Mouse (Mus musculus) gastrocnemius, postnatal 25 days (tissue): ENCODE measurements around the gene Crk. TPM values are rescaled to one million over a fixed set of nuclear protein-coding genes. Genes with fewer than 3 reads are reported as not detected.
"Not testable (repeated sequence)": the region's sequence is repeated elsewhere in the genome, so short reads cannot be mapped to it uniquely, and the experiment has no call there.

Experiments
- DNase-seq: peaks from one replicate; pipeline ENCODE4 v3.0.0; 2022
- total RNA-seq, 2 experiments: library from RNA; stranded (reverse); gene quantifications; 1 replicate in 1 of 2; 2 replicates in 1 of 2; pipeline ENCODE4 v1.2.3; 2021

The Crk gene
- total RNA-seq, 2 experiments from 2014 or later: 39.7 to 44.7 TPM

- DNase-seq: peak; percentile 59
Measured at GRCm38 (mm10) chr11:75684956-75685355, 5.9 kb downstream of the Crk start.

- DNase-seq: no peak
Measured at GRCm38 (mm10) chr11:75687343-75687993, 8.4 kb downstream of the Crk start.

- no peak for DNase-seq
Measured at GRCm38 (mm10) chr11:75688132-75688531, 9.1 kb downstream of the Crk start.

- DNase-seq: no peak
Measured at GRCm38 (mm10) chr11:75689977-75690376, 10.9 kb downstream of the Crk start.

DNA sequence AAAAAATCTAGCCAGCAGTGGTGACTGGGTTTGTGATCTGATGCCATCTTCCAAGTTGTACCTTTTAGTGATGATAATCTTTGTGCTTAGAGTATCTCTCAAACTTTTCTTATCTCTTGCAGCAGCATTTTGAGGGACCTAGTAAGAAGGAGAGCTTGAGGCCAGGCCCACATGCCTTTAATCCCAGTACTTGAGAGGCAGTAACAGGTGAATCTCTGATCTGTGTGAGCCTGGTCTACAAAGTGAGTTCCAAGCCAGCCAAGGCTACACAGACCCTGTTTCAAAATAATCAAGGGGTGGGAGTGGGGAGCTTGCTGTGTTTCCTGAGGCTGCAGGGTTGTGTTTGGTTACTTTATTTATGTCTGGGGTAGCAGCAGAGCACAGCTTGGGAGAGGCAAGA lies 12.0 kb downstream of the Crk start:
- no peak for DNase-seq

DNA sequence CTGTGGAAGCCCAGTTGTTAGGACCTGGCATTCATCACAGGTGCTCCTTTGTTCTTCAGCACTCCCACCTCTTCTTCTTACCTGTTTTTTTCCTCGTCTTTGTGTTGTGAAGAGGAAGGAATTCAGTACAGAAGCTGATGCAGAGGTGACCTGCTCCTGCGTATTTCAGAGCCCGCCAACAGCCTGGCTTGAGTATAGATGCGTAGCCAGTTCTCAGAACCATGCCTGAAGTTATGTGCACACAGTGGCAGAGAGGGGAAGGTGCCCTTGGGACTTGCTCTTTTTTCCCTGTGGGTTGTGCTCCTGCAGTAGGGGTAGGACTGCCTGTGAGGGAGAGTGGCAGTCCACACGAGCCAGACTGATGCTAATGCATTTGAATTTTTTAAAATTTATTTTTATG lies 14.5 kb downstream of the Crk start:
- no peak for DNase-seq

- DNase-seq: not testable (repeated sequence)
Measured at GRCm38 (mm10) chr11:75697464-75697863, 18.4 kb downstream of the Crk start.

DNA sequence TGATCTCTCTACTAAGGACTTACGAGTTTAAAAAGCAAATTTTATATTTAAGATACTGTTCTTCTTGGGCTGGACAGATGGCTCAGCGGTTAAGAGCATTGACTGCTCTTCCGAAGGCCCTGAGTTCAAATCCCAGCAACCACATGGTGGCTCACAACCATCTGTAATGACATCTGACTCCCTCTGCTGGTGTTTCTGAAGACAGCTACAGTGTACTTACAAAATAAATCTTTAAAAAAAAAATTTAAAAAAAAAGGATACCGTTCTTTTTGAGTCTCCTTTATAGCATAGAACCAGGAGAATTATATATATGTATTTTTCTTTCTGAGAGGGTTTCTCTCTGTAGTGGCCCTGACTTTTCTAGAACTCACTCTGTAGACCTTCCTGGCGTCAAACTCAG lies 21.5 kb downstream of the Crk start:
- no peak for DNase-seq

GRCm38 (mm10) chr11:75702761-75703160 lies 23.7 kb downstream of the Crk start:
- no peak for DNase-seq

- DNase-seq: no peak
Measured at GRCm38 (mm10) chr11:75703748-75704147, 24.7 kb downstream of the Crk start.

DNA sequence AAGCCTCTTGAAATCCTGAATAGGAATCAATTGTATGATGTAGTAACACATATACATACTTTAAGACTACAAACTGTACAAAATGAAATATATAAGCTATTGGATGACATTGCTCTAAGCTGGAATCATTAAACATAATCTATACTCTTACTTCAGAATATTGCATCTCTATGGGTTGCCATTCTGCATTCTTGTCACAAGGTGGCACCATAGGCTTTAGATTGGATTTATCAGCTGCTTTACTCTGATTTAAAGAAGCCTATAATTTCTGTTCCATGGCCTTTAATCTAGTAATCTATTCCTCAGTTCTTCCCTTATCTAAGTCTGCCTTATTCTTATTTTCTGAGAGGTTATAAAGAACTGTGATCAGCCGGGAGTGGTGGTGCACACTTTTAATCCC lies 34.9 kb downstream of the Crk start:
- no peak for DNase-seq

GRCm38 (mm10) chr11:75715556-75715955 lies 36.5 kb downstream of the Crk start:
- DNase-seq: peak; percentile 42

DNA sequence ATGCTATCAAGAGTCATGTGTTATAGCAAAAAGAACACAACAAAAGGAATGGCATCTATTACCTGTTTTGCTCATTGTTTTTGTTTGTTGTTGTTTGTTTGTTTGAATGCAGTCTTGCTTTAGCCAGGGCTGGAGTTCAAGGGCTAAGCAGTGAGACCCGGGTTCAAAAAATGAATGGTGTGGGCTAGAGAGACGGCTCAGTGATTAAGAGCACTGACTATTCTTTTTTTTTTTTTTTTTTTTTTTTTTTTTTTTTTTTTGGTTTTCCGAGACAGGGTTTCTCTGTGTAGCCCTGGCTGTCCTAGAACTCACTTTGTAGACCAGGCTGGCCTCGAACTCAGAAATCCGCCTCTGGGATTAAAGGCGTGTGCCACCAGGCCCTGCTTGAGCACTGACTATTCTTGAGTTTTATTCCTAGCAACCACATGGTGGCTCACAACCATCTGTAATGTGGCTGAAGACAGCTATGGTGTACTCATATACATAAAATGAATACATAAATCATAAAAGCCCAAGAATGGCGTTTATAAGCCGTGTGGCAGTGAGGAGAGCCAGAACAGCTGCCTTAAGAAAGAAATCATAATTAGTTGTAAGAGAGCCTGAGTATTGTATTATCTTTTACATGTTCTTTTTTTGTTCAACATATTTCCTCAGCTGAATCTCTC lies 37.7 kb downstream of the Crk start:
- no peak for DNase-seq

GRCm38 (mm10) chr11:75722339-75722738 lies 43.3 kb downstream of the Crk start:
- no peak for DNase-seq

DNA sequence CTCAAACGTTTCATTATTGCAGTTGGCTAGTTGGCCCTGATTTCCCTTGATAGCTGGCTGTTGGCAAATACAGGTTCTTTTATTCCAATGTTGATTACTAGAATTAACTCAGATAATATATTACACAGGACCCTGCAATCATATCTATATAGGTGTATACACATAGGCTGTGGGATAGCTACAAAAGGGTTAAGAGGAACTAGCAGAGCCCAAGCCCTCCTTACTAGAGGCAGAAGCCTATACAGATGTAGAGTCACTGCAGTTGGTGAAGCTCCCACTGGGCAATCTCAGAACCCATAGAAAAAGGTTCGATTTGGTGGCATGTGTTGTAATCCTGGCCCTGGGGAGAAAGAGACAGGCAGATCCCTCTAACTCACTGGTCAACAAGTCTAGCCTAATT lies 48.1 kb downstream of the Crk start:
- no peak for DNase-seq

DNA sequence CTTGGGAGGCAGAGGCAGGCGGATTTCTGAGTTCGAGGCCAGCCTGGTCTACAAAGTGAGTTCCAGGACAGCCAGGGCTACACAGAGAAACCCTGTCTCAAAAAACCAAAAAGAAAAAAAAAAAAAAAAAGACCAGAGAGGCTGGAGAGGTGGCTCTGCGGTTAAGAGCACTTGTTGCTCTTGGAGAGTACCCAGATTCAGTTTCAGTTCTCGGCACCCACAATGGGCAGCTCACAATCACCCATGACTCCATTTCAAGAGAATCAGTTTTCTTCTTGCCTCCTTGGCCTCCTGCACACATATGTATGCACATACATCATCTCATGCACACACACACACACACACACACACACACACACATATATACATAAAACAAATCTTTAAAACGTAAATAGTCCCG lies 48.6 kb downstream of the Crk start:
- not testable (repeated sequence) for DNase-seq

DNA sequence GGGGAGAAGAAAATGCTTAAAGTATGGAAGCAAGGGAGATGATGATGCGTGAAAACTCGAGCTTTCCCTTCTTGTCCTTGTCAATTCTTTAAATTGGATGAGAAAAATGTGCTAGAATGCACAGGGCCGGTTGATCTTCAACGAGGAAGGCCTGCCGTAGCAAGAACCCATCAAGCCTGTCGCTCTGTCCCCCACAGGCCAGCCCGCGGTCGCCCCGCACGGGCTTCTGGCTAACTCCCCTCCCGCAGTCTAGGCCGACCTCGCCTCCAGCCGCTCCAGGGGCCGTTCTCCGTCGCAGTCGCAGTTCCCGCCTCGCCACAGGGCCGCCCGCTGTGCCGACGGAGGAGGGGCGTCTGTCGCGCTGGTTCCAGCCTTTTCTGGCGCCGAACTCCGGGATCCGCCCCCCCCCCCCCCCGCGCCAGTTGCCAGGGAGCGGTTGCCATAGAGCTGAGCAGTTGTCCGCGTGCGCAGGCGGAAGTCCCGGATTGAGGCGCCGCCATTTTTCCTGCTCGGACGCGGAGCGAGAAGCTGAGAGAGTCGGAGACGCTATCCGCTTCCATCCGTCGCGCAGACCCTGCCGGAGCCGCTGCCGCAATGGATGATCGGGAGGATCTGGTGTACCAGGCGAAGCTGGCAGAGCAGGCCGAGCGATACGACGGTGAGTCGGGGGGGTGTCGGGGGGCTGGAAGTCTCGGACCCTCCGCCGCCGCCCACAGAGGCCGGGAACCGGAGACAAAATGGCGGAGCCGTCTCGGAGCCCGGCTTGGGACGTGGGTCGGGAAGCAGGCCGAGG lies 53.6 kb downstream of the Crk start, which contains the start of gene Ywhae:
Ywhae (plus strand) TSS at position 436 of the 793 bp plus-strand sequence.
- DNase-seq: peak; percentile 91

DNA sequence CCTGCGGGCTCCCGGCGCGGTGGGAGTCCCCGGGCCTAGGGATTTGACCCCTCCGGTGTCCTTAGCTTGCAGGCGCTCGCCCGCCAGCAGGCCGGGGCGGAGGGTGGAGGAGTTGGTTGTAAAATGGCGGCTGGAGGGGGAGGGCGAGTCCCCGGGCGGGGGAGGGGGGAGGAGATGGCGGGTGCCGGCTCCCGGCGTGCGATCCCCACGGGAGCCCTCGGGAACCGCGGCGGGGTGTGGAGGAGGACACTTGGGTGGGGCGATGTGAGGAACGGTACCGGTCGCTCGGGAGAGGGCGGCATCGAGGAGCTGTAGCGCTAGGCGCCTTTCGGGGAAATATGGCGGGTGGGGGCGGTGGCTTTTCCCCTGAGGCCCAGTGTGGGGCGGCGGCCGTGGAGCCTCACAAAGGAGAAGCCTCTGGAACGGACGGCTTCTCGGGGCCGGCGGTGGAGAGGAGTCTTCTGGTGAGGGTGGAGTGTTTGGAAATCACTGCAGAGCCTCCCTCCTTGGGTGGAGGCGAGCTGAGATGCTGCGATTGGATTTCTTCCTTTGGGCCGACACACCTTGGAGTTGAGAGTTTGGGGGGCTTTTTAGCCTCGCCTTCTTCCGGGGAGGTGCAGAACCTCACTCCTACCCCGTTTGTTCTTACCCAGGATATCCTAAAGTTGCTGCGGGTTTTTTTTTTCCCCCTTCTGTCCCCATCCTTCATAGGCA lies 54.3 kb downstream of the Crk start:
- peak; percentile 77 for DNase-seq

GRCm38 (mm10) chr11:75735462-75736252 lies 56.6 kb downstream of the Crk start:
- DNase-seq: no peak

DNA sequence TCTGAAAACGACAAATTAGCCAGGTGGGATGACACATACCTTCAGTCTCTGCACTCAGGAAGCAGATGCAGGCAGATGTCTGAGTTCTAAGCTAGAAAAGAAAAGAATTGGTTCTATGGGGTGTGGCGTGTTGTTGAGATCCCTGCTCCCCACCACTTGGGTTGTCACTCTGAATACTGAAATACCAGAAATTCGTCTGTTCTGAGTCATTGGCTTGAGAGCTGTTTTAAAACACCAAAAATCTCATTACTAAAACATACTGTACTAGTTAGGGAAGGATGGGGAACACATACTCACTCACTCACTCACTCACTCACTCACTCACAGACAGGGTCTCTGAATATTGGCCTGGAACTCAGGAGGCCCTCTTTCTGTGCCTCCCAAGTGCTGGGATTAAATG lies 57.9 kb downstream of the Crk start:
- DNase-seq: no peak

DNA sequence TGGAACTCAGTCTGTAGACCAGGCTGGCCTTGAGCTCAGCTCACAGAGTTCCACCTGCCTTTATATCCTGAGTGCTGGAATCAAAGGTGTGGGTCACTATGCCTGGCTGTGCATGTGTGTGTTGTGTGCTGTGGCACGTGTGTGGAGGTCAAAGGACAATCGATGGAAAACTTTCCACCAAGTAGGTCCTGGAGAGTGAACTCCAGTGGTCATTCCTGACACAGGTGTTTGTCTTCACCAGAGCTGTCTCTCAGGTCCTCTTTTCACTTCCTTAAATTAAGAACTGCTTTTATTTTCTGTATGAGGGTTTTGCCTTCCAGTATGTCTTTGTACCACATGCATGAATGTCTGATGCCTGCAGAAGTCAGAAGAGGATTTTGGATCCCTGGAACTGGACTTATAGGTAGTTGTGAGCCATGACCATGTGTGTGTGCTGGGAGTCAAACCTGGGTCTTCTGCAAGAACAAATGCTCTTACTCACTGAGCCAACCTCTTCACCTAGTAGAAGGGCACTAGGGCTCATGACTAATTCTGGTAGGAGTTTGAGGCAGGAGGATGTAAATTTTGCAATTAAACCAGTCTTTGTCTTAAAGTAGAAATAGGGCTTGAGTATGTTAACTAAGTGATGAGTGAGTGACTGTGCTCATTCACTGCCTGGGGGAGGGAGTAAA lies 58.9 kb downstream of the Crk start:
- no peak for DNase-seq
